Mouse (Mus musculus) retina, postnatal 1 day (tissue): ENCODE results near the gene Gm20388.

Experiments
- DNase-seq: peaks from one replicate; pipeline ENCODE4 v3.0.0-alpha.2; 2012

The Gm20388 gene

DNA sequence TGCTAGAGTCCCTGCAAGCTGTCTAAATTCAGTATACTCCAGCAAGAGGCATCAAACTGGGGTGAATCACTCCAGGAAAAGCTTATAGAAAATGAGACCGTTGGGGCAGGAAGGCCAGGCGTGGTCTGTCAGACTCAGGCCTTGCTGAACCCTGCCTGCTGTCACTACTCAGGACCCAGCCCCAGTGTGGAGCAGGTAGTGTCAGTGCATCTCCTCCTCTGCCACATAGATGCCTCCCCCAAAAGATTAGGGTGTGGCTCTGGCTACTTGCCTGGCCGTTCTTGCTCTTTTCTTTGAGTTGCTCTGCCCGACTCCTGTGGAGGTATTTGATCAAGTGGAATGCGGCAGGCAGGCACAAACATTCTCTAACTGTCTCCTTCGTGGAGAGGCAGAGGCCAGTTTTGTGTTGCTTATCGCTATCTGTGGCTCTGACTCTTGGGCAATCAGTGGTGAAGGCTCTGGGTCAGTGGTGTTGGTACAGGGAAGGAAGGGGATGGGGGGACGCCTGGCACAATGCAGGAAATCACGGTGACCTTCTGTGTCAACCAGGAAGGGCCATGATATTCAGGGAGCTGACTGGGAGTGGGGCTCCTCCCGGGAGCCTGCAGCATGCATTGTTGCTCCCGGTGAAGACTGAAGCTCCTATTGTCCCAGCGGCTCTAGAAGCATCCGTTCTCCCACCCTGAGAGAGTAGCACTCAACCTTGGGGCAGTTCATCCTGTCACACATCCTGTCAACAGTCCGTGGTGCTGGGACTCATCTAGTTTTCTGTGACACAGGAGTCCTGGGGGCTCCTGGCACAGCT lies 215.9 kb downstream of the Gm20388 start:
- peak; percentile 34 for DNase-seq

DNA sequence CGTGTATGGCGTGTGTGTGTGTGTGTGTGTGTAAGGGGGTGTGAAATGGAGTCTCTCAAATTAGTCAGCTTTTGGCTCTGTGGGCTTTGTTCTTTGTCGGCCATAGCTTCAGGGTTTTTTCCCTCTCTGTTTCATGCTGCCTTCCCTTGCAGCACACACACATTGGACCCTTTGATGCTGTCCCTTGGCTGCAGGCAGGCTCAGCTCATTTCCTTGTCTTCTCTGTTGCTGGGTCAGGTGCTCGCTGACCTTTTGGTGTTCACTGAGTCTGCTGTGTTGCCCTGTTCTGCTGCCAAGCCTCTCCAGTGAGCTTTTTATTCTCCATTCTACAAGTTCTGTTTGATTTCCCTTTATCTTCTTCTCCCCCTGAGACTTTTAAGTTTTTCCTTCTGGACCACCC lies 218.9 kb downstream of the Gm20388 start:
- DNase-seq = no peak

DNA sequence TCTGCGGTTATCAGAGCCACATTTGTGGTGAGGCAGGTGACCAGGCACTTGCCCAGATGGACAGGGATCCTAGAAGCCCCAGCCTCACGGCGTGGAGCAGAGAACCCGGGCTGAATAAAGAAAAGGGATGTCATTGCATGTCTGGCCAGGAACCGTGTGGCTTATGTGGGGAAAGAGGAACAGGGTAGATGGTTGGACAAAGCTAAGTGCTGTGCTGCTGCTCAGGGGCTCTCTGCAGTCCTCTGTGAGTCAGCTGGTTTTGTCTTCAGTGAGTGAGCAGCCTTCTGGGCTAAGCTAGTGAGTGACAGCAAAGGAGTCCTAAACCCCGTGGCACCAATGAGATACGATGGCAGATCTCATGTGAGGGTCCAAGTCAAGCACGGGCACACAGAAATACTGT lies 220.5 kb downstream of the Gm20388 start:
- no peak for DNase-seq

DNA sequence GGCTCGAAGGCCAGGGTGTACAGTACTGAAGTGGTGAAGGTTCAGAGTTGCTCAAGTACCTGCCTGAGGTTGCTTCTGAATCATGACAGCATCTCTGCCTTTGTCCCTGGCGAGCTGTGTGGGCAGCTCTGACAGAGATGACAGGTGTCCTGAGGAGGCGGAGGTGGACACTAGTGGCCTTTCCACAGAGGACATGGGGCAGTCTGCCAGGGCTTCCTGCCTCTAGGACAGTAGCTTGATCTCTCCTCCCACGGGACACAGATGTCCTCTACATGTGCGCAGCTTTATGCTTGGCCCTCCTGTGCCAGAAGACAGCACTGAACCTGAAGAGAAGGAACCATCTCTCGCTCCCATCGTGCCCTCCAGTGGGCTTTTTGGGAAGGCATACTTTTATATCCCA lies 222.5 kb downstream of the Gm20388 start:
- DNase-seq = no peak

DNA sequence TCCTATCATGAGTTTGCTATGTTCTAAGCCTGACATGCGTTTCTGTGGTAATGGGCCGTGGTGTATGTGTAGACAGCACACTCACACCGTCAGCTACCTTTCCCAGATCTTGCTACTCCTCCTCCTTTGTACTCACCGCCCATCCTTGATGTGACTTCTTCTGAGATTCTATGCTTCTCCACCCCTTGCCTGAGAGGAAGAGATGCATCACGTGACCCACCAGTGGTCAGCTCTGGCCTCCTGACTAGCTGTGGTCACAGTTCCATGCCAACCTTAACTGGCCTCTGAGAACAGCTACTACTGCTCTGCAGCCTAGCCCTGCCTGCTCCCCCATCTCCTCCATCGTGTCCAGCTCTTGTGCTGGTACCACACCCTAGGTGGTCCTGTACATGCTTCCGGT lies 225.0 kb downstream of the Gm20388 start:
- DNase-seq = no peak

DNA sequence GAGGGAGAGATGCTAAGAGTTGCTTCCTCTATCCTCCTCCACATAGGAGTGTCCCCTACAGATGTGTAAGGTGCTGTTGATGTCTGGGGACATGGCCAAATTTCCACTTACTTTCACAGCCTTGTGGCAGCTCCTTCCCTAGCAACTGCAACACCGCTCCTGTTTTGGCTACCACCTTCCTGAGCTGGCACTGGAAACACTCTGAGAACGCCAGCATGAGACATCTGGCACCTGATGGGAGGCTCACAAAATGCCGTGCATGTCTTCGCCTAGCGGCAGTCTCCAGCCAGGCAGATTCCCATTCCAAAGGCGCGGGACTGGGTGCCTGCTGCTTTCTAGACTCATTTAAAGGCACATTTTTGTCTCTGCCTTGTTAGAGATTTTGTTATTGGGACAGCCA lies 226.0 kb downstream of the Gm20388 start:
- no peak for DNase-seq

DNA sequence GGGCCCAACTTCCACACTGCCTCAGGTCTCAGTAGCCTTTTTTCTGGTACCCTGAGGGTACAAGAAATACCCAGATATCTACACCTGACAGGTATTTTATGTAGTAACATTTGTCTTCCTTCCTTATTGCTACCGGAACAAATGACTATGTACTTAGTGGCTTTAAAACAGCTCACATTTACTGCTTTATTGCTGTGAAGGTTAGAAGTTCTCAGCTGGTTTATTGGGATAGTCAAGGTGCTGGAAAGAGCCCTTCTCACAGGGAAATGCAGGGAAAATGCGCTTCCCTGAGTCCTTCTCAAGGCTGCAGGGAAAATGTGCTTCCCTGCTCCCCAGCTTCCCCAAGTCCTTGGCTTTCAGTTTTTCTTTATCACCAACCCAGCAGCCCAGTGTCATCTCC lies 228.3 kb downstream of the Gm20388 start:
- no peak for DNase-seq

DNA sequence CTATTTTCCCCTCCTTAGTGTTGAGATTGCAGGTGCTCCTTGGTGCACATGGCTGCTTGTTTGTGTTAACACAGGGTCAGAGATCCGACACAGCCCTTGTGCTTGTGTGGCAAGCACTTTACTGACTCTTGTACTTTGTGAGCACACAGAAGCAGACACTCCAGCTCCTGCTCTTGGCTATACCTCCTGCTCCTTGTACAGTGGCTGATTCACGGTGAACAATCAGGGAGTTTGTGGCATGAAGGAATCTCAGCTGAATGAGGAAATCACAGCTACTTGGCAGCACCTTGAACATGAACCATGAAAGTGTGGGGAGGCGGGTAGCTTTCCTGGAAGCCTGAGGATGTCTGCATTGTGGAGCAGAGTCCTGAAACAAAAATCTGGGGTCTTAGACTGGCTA lies 230.1 kb downstream of the Gm20388 start:
- DNase-seq = no peak

DNA sequence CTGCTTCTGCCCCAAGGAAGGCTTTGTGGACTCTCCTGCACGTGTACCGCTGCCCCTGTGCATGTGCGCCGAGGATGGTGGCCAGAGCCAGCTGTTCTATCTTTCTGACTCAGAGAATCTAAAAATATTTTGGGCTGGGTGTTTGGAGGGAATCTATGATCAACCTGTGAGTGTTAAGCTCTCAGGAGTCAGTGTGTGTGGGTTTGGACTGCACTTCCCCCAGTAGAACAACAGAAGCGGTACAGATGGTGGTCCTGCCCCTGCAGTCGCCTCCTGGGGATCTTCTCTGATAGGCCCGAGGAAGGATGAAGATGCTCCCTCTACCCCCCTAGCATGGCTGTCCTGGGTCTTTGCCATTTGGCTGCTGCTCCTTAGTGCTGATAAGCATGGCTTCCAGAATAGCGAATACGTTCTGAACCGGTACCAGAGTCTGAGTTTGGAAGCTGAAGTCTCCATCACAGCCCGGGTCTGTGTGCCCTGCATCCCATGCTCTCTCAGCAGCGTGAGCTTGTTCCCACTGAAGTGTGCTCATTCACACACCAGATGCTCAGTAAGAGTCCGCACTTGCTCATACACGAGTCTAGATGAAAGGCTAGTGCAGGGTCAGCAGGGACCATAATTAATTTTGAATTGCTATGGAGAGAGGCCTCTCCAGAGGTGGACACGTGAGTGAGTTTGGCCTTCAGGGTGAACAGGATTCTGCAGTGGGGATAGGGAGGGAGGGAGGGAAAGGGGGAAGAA lies 233.4 kb downstream of the Gm20388 start:
- peak; percentile 35 for DNase-seq

DNA sequence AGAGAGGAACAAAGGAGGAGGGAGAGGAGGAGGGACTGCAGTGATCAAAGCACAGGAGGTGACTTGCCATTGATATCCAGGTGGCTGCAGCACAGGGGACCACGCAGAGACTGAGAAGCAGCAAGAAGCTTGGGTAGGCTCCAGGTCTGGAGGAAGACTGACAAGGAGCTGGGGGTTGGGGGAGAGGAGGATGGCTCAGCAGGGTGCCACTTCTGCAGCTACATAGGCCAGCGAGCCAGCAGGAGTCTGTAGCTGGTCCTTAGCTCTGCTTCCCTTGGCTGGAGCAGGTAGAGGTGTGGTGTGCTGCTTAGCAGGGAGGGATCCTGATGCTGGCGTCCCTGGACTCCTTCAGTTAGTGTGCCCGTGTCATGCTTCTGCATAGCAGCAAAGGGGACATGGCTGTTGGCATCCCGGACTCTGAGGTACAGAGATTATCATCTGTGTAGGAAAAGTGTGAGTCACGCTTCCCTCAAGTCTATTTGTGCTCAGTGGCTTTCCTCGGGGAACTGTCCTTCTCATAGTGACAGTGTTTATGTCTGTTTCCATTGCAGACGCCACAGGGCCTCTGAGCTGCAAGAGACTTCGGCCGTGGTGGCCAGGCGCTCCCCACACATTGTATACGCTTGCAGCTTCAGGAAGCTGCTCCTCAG lies 234.1 kb downstream of the Gm20388 start:
- no peak for DNase-seq

DNA sequence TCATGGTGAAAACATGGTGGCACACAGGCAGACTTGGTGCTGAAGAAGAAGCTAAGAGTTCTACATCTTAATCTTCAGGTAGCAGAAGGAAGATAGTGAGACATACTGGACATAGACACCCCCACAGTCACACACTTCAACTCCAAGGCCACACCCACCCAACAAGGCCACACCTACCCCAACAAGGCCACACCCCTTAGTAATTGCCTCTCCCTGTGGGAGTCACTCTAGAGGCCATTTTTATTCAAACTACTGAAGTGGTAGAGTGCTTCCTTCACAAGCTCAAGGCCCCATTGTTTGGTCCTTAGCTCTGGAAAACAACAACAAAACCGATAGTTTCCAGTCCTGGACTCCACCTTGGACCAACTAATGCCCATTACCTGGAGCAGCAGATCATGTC lies 235.4 kb downstream of the Gm20388 start:
- DNase-seq = no peak

DNA sequence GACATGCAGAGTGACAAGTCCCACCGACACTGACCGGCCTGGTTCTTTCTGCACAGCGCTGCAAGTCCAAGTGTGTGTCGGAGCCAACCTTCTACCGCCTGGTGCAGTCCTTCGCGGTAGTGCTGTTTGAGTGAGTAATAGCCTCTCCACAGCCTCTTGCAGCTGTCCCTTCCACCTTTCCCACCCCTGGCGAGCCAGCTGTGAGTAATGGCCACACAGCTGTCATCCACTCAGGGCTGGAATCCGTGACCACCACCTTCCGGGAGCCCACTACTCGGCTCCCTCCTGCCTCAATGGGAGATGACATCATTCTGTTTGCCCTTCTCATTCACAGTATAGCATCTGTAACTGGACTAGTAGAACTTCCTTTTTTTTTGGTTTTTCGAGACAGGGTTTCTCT lies 239.4 kb downstream of the Gm20388 start:
- no peak for DNase-seq

DNA sequence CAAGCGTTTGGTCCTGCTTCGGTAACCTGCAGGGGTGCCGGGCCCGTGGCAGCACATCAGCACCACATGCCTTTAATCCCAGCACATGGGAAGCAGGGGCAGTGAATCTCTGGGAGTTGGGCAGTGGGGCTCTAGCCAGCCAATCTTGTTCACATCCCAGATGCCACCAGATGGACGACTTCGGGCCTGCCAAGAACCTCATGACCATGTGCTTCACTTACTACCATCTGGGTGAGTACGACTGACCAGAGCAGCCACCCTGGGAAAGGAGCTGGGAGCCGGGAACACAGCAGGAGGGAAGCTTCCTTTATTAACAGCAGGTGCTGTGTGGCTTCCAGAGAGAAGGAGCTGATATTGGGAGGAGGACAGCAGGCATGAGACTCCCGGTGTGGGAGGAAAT lies 240.5 kb downstream of the Gm20388 start:
- DNase-seq = peak; percentile 71

DNA sequence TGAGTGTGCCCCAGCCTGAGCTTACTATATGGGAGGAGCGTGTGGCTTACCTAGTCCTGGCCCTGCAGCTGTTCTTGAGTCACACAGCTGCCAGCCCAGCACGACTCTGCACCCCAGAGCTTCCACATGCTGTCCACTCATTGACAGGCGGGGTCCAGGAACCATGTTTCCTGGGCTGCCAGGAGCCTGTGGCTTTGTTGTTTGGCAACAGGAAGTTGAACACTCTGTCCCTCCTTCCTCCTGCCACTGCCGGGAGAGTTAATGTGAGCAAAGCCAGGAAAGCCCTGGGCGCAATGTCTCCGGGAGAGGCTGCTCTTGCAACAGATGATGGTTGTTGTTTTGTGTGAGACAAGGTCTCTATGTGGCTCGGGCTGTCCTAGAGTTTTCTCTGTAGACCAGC lies 242.0 kb downstream of the Gm20388 start:
- no peak for DNase-seq

DNA sequence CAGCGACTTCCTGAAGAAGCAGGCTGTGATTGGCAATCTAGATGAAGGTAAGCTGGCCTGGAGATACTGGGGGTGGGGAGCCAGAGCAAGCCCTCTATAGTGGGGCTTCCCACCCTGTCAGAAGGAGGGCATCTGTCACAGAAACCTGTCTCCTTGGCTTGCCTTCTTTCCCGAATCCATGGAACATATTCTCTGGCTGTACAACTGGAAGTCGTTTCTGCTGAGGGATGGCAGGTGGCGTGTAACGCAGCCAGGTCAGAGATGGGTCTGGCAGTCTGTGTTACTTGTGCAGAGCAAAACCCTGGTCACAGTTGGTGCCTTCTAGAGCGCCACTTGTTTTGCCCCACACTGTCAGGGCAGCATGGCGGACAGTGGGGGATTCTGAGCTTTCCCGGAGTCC lies 249.7 kb downstream of the Gm20388 start:
- no peak for DNase-seq

DNA sequence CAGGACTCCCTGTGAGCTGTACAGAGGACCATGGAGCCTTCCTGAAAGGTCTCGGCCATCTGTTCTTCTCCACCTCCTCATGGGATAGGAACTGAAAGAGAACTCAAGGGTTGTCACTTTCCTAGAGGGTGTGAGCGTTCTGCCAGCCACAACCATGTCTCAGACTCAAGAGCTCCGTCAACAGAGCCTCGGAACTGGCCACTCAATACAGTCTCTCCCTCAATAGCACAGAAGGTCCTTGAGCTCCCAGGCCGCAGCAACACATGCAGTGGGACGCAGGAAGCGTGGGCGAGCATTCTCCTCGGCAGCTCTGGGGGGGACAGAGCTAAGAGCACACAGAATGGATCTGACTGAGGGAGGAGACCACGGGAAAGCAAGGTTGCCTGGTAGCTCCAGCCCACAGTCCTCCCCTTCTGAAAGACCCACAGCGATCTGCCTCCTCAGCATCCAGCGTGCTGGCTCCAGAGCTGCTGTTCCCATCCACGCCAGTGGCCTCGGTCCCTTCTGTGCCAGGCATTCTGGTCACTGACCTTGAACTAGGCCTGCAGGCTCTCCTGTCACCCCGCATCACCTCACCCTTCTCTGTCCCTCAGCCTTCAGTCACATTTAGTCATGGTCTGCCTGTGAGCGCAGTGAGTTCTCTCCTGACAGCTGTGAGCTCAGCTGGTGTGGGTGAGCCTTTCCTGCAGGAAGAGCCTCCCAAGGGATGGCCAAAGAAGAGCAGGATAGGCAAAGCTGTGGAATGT lies 251.2 kb downstream of the Gm20388 start:
- DNase-seq = peak; percentile 85

DNA sequence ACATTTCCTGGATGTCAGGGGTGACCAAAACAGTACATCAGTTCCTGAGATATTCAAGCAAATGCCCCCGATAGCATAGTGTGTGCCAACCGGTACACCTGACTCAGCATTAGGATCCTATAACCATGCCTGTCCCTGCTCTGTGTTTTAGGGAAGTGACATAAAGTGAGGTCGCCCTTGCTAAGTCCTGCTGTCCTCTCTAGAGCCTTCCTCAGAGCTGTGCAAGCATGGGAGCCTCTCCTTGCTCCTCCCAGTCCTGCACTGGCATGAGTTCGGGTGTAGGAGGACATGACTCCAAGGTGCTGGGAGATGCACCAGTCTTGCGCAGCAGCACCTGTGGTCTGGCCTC lies 251.7 kb downstream of the Gm20388 start:
- DNase-seq = no peak

DNA sequence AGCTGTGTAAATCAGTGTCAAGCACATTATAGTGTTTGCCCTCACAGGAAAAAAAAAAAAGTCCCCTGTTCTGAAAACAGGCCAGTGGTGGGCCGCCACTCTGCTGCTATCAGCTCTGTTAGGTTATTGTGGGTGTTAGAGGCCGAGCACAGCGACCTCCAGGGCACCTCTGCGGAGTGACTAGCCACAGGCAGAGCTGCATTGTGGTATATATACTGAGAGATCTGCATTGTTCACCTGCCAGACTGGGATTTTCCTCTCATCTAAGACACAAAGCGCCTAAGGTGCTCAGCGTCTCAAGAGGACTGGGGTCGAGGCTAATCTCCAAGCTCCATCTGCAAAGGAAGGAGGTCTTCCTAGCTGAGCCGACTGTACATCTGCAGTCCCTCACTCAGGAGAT lies 252.7 kb downstream of the Gm20388 start:
- peak; percentile 60 for DNase-seq

DNA sequence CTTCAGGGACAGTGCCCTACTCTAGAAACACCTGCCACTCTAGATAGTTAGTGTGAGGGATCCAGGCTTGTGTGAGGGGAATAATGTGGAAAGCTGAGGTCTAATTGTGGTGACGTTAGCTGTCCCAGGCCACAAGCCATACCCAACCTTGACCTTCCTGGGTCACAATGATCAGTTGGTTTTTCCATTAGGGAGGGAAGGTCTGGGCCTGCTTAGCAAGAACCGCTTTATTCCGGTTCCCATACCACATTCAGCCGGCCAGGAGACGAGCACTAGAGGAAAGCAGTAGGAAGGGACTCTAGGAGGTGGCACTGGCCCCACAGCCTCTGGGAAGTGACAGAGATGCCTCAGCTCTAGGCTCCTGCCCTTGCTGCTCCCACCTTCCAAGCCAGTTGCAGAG lies 253.4 kb downstream of the Gm20388 start:
- no peak for DNase-seq

DNA sequence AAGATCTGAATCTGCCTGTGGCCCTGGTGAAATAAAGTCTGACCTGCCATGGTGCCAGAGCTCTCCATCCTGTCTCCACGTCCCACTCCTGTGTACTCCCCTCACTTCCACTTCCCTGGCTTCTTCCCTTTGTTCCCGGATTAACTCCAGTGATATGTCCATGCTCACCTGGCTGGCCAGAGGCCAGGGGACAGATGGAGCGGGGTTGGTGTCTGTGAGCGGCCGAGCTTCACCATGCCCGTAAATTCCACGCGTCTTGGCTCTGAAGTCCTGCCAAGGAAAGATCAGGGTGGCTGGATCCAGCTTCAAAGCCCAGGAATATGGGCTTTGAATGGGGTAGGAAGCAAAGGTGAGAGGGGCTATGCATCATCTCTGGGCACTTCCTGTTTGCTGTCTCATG lies 256.5 kb downstream of the Gm20388 start:
- no peak for DNase-seq

DNA sequence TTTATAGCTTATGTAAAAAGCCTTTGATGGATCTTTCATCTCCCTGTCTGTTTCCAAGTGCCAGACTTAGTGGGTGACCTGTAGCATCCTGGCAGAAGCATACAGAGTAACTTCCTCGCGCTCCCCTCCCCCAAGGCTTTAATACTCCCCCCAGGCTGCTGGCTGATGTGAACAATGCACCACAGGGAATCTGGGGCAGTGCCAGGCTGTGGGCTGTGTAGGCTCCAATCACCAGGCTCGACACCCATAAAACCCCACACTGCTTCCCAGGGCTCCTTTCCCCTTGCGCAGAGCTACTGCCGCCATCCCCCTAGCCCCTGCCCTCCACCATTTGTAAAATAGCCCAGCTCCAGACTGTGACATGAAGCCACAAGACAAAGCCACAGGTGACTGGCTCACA lies 257.2 kb downstream of the Gm20388 start:
- peak; percentile 90 for DNase-seq

DNA sequence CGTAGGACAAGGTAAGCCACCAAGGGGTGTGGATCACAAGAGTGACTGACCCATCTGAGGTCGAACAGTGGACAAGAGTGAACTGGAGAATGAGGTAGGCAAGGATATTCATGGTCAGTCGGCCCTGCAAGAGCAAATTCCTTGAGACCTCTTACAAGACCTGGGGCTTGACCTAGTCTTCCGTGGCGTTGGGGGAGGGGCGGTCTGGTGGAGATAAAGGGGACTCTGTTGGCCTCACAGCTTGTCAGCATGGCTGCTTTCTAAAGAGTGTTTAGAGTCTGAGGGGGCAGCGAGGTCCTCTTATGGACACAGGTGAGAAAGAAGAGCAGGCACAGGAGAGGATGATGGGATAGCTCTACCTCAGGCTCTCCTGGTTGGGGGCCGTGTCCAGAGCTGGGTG lies 258.5 kb downstream of the Gm20388 start:
- peak; percentile 52 for DNase-seq

DNA sequence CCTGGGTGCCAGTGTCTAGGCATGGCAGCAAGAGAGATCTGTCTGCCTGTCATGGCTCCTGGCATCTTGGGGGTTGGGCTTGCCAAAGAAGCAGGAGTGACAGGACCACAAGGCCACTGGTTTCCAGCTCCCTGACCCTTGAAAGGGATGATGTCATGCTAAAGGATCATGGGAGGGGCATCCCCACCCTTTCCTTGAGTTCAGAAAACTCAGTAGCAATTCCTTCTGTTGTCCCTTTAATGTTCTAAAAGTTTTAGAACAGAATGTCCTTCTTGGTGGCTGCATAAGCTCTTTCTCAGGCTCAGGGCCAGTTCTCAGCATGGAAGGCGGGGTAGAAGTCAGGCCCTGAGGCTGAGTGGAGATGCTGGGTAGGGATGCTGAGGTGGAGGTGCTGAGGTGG lies 262.6 kb downstream of the Gm20388 start:
- DNase-seq = no peak
